In the genomic region with DNA sequence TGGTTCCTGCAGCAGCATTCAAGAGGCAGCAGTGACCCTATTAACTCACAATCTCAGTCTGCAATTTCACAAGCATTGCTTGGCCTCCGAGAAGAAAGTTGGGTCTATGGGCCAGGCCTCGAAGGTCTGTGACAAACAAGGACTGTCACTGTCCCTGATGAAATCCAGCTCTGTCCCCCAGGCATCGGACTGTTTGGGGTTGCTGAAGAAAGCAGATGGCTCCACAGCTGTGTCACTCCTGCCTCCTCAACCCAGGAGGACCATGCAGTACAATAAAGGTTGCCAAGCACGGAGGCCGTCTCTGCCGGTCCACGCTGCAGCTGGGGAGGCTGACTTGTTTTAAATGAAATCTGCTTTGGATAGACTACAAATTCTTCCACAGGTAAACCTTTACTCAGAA, we compare ENCODE assay signal across 17 mouse cellular contexts.
DNase-seq lines count a peak whose midpoint lies in the region; ATAC-seq and TF ChIP-seq lines count a peak whose summit lies in the region.
"Had no signal": no experiment of that assay in that cellular context is flagged by ENCODE, and none has a peak within 500 bp of the region (broad histone marks: within the 10 kb centered on the region; RNA-seq: fewer than 3 reads in every experiment).

No protein-coding gene starts in this region.

- no peak overlapping the region for H3K27ac ChIP-seq in intestine, embryonic 14.5 days (ENCODE audit: low read depth)
- H3K27ac ChIP-seq in intestine, embryonic 15.5 days, result no peak overlapping the region
- H3K27ac ChIP-seq in midbrain, embryonic 14.5 days (replicated peaks; ENCODE audit: low read depth, low read length), result peak overlapping the region; percentile 65
- H3K27ac ChIP-seq in kidney, embryonic 15.5 days, result no peak overlapping the region
- H3K27ac ChIP-seq: limb, embryonic 13.5 days; liver, embryonic 13.5 days; stomach, postnatal 0 days had no signal

- TF ChIP-seq POLR2A in brain, embryonic 14.5 days (IDR thresholded peaks at IDR 0.05; ENCODE audit: borderline replicate concordance, extremely low read depth, insufficient read depth, insufficient read length, poor library complexity, severe bottlenecking), result no peak

- H3K4me3 ChIP-seq in intestine, embryonic 14.5 days (ENCODE audit: low read depth, low read length), result no peak overlapping the region
- no peak overlapping the region for H3K4me3 ChIP-seq in intestine, embryonic 15.5 days (replicated peaks)
- H3K4me3 ChIP-seq in midbrain, embryonic 14.5 days (replicated peaks; ENCODE audit: low read depth, low read length), result no peak overlapping the region
- no peak overlapping the region for H3K4me3 ChIP-seq in kidney, embryonic 15.5 days (replicated peaks)
- H3K4me3 ChIP-seq: limb, embryonic 13.5 days; liver, embryonic 13.5 days had no signal

- no peaks in the 10 kb centered on the region for H3K36me3 ChIP-seq in intestine, embryonic 14.5 days (ENCODE audit: control insufficient read depth, insufficient read depth, low read length)
- H3K36me3 ChIP-seq in intestine, embryonic 15.5 days, result no peaks in the 10 kb centered on the region
- 0 out of 2 replicates have a peak, but pooled peaks cover 4% of the 10 kb centered on the region for H3K36me3 ChIP-seq in midbrain, embryonic 14.5 days (ENCODE audit: control insufficient read depth, insufficient read depth, low read length)
- no peaks in the 10 kb centered on the region for H3K36me3 ChIP-seq in kidney, embryonic 15.5 days
- H3K36me3 ChIP-seq: liver, embryonic 13.5 days had no signal

- no peaks in the 10 kb centered on the region for H3K27me3 ChIP-seq in intestine, embryonic 14.5 days (replicated peaks; ENCODE audit: control insufficient read depth, insufficient read depth, low read length)
- no peaks in the 10 kb centered on the region for H3K27me3 ChIP-seq in intestine, embryonic 15.5 days (replicated peaks)
- H3K27me3 ChIP-seq in midbrain, embryonic 14.5 days (ENCODE audit: control insufficient read depth, insufficient read depth, low read length), result no peaks in the 10 kb centered on the region
- H3K27me3 ChIP-seq in kidney, embryonic 15.5 days, result no peaks in the 10 kb centered on the region
- H3K27me3 ChIP-seq: limb, embryonic 13.5 days; liver, embryonic 13.5 days had no signal

- no peak overlapping the region for H3K4me2 ChIP-seq in intestine, embryonic 14.5 days (ENCODE audit: low read length)
- H3K4me2 ChIP-seq in intestine, embryonic 15.5 days (replicated peaks), result no peak overlapping the region
- H3K4me2 ChIP-seq in midbrain, embryonic 14.5 days (ENCODE audit: low read length), result no peak overlapping the region
- H3K4me2 ChIP-seq in kidney, embryonic 15.5 days, result no peak overlapping the region
- H3K4me2 ChIP-seq: limb, embryonic 13.5 days; liver, embryonic 13.5 days; lung, embryonic 14.5 days had no signal

- WGBS in intestine, embryonic 14.5 days, result 63% methylated on average over 7 of the region's 7 CpGs
- 60% methylated on average over 7 of the region's 7 CpGs for WGBS in intestine, embryonic 15.5 days
- 59% methylated on average over 7 of the region's 7 CpGs for WGBS in midbrain, embryonic 14.5 days
- WGBS in kidney, embryonic 15.5 days, result 78% methylated on average over 7 of the region's 7 CpGs

- no peak for TF ChIP-seq CTCF in brain, embryonic 14.5 days (IDR thresholded peaks at IDR 0.05; ENCODE audit: borderline replicate concordance, extremely low read depth, insufficient read depth, insufficient read length)

- ATAC-seq in intestine, embryonic 14.5 days (replicated peaks; ENCODE audit: low FRiP score, low TSS enrichment, low read depth), result no peak
- ATAC-seq in intestine, embryonic 15.5 days, result no peak
- ATAC-seq in midbrain, embryonic 14.5 days (ENCODE audit: low FRiP score, low TSS enrichment), result no peak
- no peak for ATAC-seq in kidney, embryonic 15.5 days (replicated peaks; ENCODE audit: low FRiP score)
- no peak for ATAC-seq in monocyte, adult 5-6 weeks (replicated peaks; ENCODE audit: insufficient number of reproducible peaks, low FRiP score, low TSS enrichment, poor library complexity, severe bottlenecking)
- ATAC-seq: intestine, postnatal 0 days had no signal

- H3K4me1 ChIP-seq in intestine, embryonic 14.5 days (replicated peaks; ENCODE audit: control insufficient read depth, insufficient read depth, low read length), result no peaks in the 10 kb centered on the region
- no peaks in the 10 kb centered on the region for H3K4me1 ChIP-seq in intestine, embryonic 15.5 days (replicated peaks)
- H3K4me1 ChIP-seq in midbrain, embryonic 14.5 days (ENCODE audit: control insufficient read depth, insufficient read depth, low read length), result no peaks in the 10 kb centered on the region; the same call in 1 of the 2 replicates
- H3K4me1 ChIP-seq in kidney, embryonic 15.5 days, result no peaks in the 10 kb centered on the region
- H3K4me1 ChIP-seq: limb, embryonic 13.5 days; liver, embryonic 13.5 days had no signal

- DNase-seq in embryo, embryonic 10 days (ENCODE audit: low spot score), result peak; percentile 13
- DNase-seq in embryo, embryonic 10.5 days (ENCODE audit: low spot score), result no peak
- peak; percentile 49 for DNase-seq in intestine, embryonic 14.5 days (ENCODE audit: low spot score)
- peak; percentile 25 for DNase-seq in brain, embryonic 14.5 days (ENCODE audit: low read depth)
- DNase-seq in midbrain, embryonic 14.5 days, result no peak
- DNase-seq: adrenal gland, adult 8-10 months; cerebellum, adult 9-10 months; heart, adult 18-20 months; liver, embryonic 13.5 days; lung, embryonic 14.5 days; lung, postnatal 4 days had no signal

- H3K9ac ChIP-seq in intestine, embryonic 14.5 days (ENCODE audit: low read length), result no peak overlapping the region
- H3K9ac ChIP-seq in intestine, embryonic 15.5 days, result no peak overlapping the region
- H3K9ac ChIP-seq in midbrain, embryonic 14.5 days (replicated peaks; ENCODE audit: low read length), result no peak overlapping the region
- no peak overlapping the region for H3K9ac ChIP-seq in kidney, embryonic 15.5 days
- H3K9ac ChIP-seq: limb, embryonic 13.5 days; liver, embryonic 13.5 days; lung, embryonic 14.5 days had no signal

- no peaks in the 10 kb centered on the region for H3K9me3 ChIP-seq in intestine, embryonic 14.5 days (ENCODE audit: control insufficient read depth, low read length)
- H3K9me3 ChIP-seq in intestine, embryonic 15.5 days, result no peaks in the 10 kb centered on the region
- H3K9me3 ChIP-seq in midbrain, embryonic 14.5 days (ENCODE audit: control insufficient read depth, low read length), result no peaks in the 10 kb centered on the region
- no peaks in the 10 kb centered on the region for H3K9me3 ChIP-seq in kidney, embryonic 15.5 days (replicated peaks)
- H3K9me3 ChIP-seq: limb, embryonic 13.5 days; liver, embryonic 13.5 days had no signal

Comparison
In these comparisons a context has a peak if more than half of its experiments do, and no peak if none do; other contexts are left out.
1. DNase-seq: peak in embryo, embryonic 10 days (single experiment), intestine, embryonic 14.5 days (single experiment) and brain, embryonic 14.5 days (single experiment); none in embryo, embryonic 10.5 days (single experiment) and midbrain, embryonic 14.5 days (single experiment).